Mouse (Mus musculus): ENCODE measurements around the gene Car6. TPM values are rescaled to one million over a fixed set of nuclear protein-coding genes. Genes with fewer than 3 reads are reported as not detected.

Car6 gene
- total and polyA plus RNA-seq, 3 experiments, result not detected

- intact Hi-C loops (cut with DNase I), result loop anchor here (10.0 kb wide), 1 partner anchor 210 kb away; no protein-coding TSS in a partner anchor
- 44% methylated on average over 8 of the region's 8 CpGs for WGBS
- peaks cover 12% of the 10 kb centered on the region for H3K36me3 ChIP-seq (ENCODE audit: control insufficient read depth, insufficient read depth, low read length)
- no peaks in the 10 kb centered on the region; the same call in 1 of the 2 replicates for H3K79me2 ChIP-seq (replicated peaks; ENCODE audit: control insufficient read depth, insufficient read depth, low read length)
- H3K4me3 ChIP-seq, result no peak overlapping the region
- peaks cover 16% of the 10 kb centered on the region for H3K4me1 ChIP-seq (ENCODE audit: control insufficient read depth, insufficient read depth, low read length)
- DNase-seq, result no peak
- peak overlapping the region; percentile 13; the same call in 1 of the 2 replicates for H3K27ac ChIP-seq
- no peak overlapping the region for H3K9ac ChIP-seq (ENCODE audit: low read depth, low read length)
- TF ChIP-seq POLR2A (IDR thresholded peaks at IDR 0.05; ENCODE audit: insufficient read depth, low read depth, low read length) (no peak), CTCF (IDR thresholded peaks at IDR 0.05) (no peak), EP300 (IDR thresholded peaks at IDR 0.05; ENCODE audit: insufficient read depth, low read depth, low read length) (no peak)
- no peaks in the 10 kb centered on the region for H3K27me3 ChIP-seq (ENCODE audit: control insufficient read depth, insufficient read depth, low read length)
Measured at GRCm38 (mm10) chr4:150234599-150235327, 33.6 kb upstream of the Car6 start.

DNA sequence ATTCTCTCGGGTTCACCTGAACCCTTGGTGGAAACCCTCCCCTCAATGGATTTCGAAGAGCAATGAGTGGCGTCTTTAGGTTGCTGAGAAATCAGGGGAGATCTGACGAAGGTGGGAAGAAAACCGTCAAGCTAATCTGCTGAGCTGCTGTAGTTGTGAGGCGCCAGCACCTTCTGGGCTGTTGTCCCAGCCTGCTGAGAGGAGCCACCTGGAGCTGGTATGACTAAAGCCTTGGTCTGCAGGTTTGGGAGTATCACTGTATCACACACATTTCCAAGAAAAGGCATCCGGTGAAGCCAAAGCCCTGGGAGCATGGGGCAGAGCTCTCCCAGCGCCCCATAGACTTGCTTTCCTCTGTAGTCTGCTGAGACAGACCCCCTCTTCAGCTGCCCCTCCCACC lies 30.7 kb upstream of the Car6 start:
- Histone ChIP-seq H3K27ac (no peak overlapping the region), H3K79me2 (replicated peaks; ENCODE audit: control insufficient read depth, insufficient read depth, low read length) (no peaks in the 10 kb centered on the region), H3K4me1 (ENCODE audit: control insufficient read depth, insufficient read depth, low read length) (peaks cover 8% of the 10 kb centered on the region), H3K27me3 (ENCODE audit: control insufficient read depth, insufficient read depth, low read length) (no peaks in the 10 kb centered on the region), H3K36me3 (ENCODE audit: control insufficient read depth, insufficient read depth, low read length) (no peaks in the 10 kb centered on the region; the same call in 1 of the 2 replicates), H3K4me3 (no peak overlapping the region), H3K9ac (ENCODE audit: low read depth, low read length) (no peak overlapping the region)
- no peak for TF ChIP-seq EP300 (IDR thresholded peaks at IDR 0.05; ENCODE audit: insufficient read depth, low read depth, low read length)
- TF ChIP-seq CTCF (IDR thresholded peaks at IDR 0.05), result no peak
- TF ChIP-seq POLR2A (IDR thresholded peaks at IDR 0.05; ENCODE audit: insufficient read depth, low read depth, low read length), result no peak
- 71% methylated on average over 8 of the region's 8 CpGs for WGBS
- DNase-seq, result no peak
- intact Hi-C loops (cut with DNase I), result loop anchor here (10.0 kb wide), 1 partner anchor 207 kb away; no protein-coding TSS in a partner anchor

GRCm38 (mm10) chr4:150230460-150231407 lies 29.6 kb upstream of the Car6 start:
- H3K36me3 ChIP-seq (ENCODE audit: control insufficient read depth, insufficient read depth, low read length), result no peaks in the 10 kb centered on the region; the same call in 1 of the 2 replicates
- H3K79me2 ChIP-seq (replicated peaks; ENCODE audit: control insufficient read depth, insufficient read depth, low read length), result no peaks in the 10 kb centered on the region
- intact Hi-C loops (cut with DNase I), result loop anchor here (10.0 kb wide), 1 partner anchor 206 kb away; no protein-coding TSS in a partner anchor
- TF ChIP-seq CTCF (IDR thresholded peaks at IDR 0.05) (peak; percentile 19; the same call in 1 of the 2 replicates), POLR2A (IDR thresholded peaks at IDR 0.05; ENCODE audit: insufficient read depth, low read depth, low read length) (no peak), EP300 (IDR thresholded peaks at IDR 0.05; ENCODE audit: insufficient read depth, low read depth, low read length) (no peak)
- peak overlapping the region; percentile 43 for H3K27ac ChIP-seq
- DNase-seq, result peak in 1 of 2 experiments; percentile 40
- no peak overlapping the region for H3K9ac ChIP-seq (ENCODE audit: low read depth, low read length)
- no peak overlapping the region for H3K4me3 ChIP-seq
- no peaks in the 10 kb centered on the region for H3K27me3 ChIP-seq (ENCODE audit: control insufficient read depth, insufficient read depth, low read length)
- WGBS, result 20% methylated on average over 21 of the region's 21 CpGs
- peaks cover 9% of the 10 kb centered on the region for H3K4me1 ChIP-seq (ENCODE audit: control insufficient read depth, insufficient read depth, low read length)

DNA sequence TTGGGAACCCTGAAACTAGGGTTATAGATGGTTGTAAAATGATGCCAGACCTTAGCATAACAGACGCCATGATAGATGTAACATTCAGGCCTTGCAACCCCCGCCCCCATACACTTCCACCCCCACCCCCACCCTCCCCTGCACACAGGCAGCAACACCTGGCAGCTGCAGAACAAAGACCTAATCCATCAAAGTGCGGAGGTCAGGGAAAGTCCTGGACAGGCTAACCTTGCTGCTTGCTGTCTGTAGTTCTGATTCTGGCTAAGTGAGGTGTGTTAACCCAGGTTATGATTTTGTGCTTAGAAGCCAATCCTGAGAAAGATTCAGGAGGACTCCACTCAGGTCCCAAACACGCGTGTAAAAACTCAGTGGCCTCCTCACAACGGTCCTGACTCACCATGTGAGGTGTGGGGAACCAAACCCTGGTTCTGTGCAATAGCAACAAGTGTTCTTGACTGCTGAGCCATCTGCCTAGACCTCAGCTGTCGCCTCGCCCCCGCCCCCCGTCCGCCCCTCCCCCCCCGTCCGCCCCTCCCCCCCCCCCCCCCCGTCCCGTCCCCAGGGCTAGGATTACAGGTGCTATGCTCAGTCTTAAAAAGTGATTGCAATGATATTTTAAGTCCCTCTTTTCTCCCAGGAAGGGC lies 28.7 kb upstream of the Car6 start:
- DNase-seq, result no peak
- no peak for TF ChIP-seq POLR2A (IDR thresholded peaks at IDR 0.05; ENCODE audit: insufficient read depth, low read depth, low read length)
- no peak for TF ChIP-seq CTCF (IDR thresholded peaks at IDR 0.05)
- TF ChIP-seq EP300 (IDR thresholded peaks at IDR 0.05; ENCODE audit: insufficient read depth, low read depth, low read length), result no peak
- Histone ChIP-seq H3K79me2 (replicated peaks; ENCODE audit: control insufficient read depth, insufficient read depth, low read length) (no peaks in the 10 kb centered on the region), H3K36me3 (ENCODE audit: control insufficient read depth, insufficient read depth, low read length) (no peaks in the 10 kb centered on the region; the same call in 1 of the 2 replicates), H3K9ac (ENCODE audit: low read depth, low read length) (no peak overlapping the region), H3K27me3 (ENCODE audit: control insufficient read depth, insufficient read depth, low read length) (no peaks in the 10 kb centered on the region), H3K27ac (no peak overlapping the region), H3K4me1 (ENCODE audit: control insufficient read depth, insufficient read depth, low read length) (peaks cover 9% of the 10 kb centered on the region), H3K4me3 (no peak overlapping the region)
- 64% methylated on average over 8 of the region's 15 CpGs for WGBS
- intact Hi-C loops (cut with DNase I), result loop anchor here (10.0 kb wide), 1 partner anchor 205 kb away; no protein-coding TSS in a partner anchor

- intact Hi-C loops (cut with DNase I), result no loop called here
- Histone ChIP-seq H3K9ac (ENCODE audit: low read depth, low read length) (no peak overlapping the region), H3K79me2 (replicated peaks; ENCODE audit: control insufficient read depth, insufficient read depth, low read length) (no peaks in the 10 kb centered on the region), H3K4me1 (ENCODE audit: control insufficient read depth, insufficient read depth, low read length) (peaks cover 9% of the 10 kb centered on the region), H3K27ac (no peak overlapping the region), H3K27me3 (ENCODE audit: control insufficient read depth, insufficient read depth, low read length) (no peaks in the 10 kb centered on the region), H3K36me3 (ENCODE audit: control insufficient read depth, insufficient read depth, low read length) (no peaks in the 10 kb centered on the region; the same call in 1 of the 2 replicates), H3K4me3 (no peak overlapping the region)
- DNase-seq, result no peak
- WGBS, result 60% methylated on average over 7 of the region's 7 CpGs
- TF ChIP-seq POLR2A (IDR thresholded peaks at IDR 0.05; ENCODE audit: insufficient read depth, low read depth, low read length), result no peak
- TF ChIP-seq CTCF (IDR thresholded peaks at IDR 0.05), result no peak
Measured at GRCm38 (mm10) chr4:150228581-150229348, 27.6 kb upstream of the Car6 start.

Measured in heart, adult 2 months (tissue).